Mouse (Mus musculus) T-helper 17 cell (primary cell): ENCODE measurements at regions not wholly inside any gene's neighbourhood (a gene's known extent, or its start where the extent isn't known, plus 50 kb on each side); places are given as distances from the start of the nearest gene placed in this dataset.

ENCODE experiments used
- in situ Hi-C, 2 experiments: fragments of 300-600 bp; cut with MboI, MseI; formaldehyde crosslinking; loops; 1 replicate in 1 of 2; 2 replicates in 1 of 2; pipeline ENCODE4 v1.15.1; 2025; ENCODE audit warnings: high pct_unique_total_duplicates in 2 of 2

DNA sequence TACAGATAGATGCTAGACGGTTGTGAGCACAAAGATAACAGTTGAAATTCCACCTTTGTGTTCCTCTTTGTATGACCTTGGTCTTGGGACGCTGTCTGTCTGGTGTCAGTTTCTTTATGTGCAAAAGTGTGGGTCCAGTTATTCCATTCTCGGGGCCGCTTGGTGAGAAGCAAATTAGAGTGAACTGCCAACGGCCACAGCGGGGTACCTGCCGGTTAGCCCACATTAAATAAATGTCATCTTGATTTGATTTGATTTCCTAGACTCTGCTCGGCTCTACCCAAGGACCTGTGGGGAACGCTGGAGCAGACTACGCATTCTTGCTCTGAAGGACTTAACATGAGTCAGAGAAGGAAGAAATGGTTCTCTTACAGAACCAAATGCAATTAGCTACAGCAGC lies 155.0 kb upstream of the Igsf21 start:
- in situ Hi-C loops: no loop called here

DNA sequence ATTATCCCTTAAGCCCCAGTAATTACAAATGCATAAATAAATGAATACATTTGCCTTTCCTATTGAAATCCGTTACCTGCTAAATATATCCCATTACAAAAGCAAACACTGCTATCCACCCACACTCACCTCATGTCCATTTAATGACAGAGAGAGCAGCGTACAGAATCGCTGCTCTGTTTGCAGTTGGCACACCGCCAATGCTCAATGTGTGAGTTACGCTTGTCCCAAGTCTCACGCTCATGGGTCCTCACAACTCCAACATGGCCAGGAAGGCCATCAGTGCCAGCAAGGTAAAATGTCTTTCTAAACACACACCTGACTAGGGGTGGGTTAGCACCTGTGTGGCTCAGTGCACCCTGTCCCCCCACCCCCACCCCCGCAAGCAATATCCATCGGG lies 150.0 kb upstream of the Igsf21 start:
- in situ Hi-C loops: no loop called here

DNA sequence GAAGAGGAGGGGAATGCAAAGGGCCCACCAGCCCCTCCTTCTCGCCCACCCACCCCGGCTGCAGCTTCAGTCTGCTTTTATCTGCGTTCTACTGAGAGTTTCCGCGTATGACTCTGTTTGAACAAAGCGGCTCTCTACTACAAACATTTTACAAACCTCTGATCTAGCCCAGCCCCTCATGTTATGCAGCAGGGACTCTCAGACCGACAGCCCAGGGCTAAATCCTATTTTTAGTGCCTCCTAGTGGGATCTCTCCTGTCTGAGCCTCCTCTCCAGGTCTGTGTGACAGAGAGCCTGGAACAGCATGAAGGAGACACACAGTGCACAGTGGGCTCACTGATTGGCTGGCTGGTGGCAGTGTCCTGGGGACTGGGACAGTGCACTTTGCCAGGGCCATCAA lies 145.7 kb upstream of the Igsf21 start:
- in situ Hi-C loops: no loop called here

DNA sequence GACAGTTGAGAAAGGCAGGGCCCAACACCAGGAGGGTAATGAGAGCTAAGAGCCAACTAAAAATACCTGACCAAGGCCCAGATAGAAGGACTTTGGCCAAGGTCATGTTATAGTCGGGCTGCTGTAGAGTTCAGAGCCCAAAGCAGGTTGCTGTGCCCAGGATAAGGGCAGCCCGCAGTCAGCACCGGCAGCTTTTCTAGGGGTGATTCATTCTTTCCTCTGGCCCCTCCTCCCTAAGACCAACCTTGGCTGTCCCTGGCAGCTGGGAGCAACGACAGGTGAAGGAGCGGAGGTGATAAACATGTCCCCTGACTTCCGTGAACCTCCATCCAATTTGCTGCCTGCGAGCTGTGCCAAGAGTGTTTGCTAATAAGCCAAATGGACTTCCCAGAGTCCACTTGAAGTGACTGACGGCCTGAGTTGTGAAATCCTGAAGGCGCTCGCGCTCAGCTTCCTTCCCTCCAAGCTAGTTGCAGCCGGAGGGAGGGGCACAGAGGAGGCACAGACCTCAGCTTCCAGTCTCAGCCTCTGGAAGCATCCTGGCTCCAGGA lies 144.2 kb upstream of the Igsf21 start:
- in situ Hi-C loops: no loop called here

DNA sequence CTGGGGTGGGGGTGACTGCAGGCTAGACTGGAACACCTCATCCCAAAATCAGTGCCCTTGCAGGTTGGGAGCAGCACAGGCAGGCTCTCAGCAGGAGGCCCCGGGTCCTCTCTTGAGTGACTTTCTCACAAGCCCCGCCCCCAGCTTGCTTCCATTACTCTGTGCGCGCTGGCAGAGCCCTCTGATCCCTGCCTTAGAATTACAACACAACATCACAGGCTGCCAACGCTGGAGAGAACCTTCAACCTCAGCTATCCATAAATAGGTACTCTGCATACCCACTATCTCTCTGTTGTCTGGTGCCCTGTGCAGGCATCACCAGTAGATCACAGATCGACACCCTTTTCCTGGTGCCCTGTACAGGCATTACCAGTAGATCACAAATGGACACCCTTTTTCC lies 139.1 kb upstream of the Igsf21 start:
- in situ Hi-C loops: no loop called here

DNA sequence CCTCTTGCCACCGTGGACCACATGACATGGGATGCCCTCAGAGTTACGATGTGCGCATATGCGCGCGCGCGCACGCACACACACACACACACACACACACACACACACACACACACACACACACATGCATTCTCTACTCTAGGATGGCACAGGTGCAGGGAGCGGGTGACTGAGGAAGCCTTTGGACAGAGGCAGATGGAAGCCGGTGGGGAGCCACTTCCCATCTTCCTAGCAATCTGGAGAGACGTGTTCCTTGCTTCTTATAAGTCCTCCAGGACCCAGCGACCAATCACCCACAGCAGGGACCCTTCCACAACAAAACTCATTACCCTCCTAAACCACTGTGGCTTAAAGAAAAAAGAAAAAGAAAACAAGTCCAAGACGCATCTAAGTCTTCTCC lies 138.6 kb upstream of the Igsf21 start:
- in situ Hi-C loops: no loop called here

DNA sequence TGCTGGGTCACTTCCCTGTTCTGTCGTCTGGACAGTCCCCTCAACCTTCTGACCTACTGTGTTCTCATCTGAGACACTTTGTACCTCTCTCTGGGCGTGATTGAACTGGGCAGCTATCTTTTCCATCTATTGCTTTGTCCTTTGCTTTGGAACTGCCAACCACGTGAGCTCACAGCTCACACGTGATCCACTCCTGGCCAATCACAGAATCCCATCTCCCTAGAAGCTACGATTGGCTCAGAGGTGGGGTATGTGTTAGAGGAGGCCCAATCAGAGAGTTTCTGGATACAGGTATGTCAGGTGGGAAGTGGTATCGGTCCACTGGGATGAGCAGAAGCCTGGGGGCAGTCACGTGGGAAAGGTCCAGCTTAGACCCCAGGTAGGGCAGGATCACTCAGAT lies 137.0 kb upstream of the Igsf21 start:
- in situ Hi-C loops: no loop called here

DNA sequence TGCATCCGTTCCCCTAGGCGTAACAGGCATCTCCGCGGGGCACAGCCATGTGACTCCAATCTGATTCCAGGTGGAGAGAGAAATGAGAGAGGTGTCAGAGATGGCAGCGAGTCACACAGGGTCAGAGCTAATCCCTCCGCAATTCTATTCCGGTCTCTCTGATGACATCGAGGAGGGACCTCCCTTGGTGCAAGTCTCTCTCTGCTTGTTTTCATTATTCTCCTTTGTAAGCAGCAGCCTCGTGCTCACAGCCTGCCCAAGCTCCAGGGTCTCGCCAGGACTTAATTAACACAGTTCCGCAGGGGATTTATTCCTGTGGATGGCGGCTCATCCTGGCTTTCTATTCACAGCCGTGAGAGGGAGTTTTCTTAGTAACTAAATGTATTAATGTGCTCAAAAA lies 134.1 kb upstream of the Igsf21 start:
- in situ Hi-C loops: no loop called here

DNA sequence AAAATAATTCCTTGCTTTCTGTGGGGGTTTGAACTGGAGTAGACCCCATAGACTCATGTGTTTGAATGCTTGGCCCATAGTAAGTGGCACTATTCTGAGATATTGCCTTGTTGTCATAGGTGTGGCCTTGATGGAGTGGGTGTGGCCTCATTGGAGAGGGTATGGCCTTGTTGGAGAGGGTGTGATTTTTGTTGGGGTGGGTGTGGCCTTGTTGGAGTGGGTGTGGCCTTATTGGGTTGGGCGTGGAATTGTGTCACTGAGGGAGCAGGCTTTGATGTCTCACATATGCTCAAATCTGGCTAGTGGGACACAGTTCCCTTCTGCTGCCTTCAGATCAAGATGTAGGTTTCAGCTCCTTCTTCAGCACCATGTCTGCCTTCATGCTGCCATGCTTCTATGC lies 131.4 kb upstream of the Igsf21 start:
- in situ Hi-C loops: no loop called here

DNA sequence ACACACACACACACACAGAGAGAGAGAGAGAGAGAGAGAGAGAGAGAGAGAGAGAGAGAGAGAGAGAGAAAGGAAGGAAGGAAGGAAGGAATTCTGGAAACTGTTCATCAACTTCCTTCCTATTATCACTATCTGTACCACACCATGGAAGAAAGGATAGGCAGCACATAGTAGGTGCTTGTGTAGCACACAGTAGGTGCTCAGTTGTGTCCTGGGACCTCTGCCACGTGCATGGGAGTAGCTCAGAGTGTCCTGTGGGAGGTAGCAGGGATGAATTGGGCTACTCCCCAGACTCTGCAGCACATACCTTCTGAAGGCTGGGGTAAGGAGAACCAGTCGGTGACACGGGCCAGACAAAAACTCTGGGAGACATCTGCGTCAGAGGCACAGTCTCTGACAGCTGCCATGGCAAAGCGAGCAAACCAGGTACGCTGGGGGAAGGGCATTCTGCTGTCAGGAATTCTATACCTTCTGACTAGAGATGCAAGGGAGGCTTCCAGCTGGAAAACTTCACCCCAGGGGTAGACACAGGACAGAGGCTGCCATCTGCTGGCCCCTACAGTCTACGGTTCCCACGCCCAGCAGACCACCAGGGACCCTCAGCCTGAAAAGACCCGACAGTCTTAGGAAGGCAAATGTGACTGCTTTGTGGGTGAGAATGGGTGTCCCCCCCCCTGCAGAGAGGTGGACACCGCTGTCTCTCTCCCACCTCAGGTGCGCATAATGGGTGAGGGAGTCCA lies 126.2 kb upstream of the Igsf21 start:
- in situ Hi-C loops: no loop called here

DNA sequence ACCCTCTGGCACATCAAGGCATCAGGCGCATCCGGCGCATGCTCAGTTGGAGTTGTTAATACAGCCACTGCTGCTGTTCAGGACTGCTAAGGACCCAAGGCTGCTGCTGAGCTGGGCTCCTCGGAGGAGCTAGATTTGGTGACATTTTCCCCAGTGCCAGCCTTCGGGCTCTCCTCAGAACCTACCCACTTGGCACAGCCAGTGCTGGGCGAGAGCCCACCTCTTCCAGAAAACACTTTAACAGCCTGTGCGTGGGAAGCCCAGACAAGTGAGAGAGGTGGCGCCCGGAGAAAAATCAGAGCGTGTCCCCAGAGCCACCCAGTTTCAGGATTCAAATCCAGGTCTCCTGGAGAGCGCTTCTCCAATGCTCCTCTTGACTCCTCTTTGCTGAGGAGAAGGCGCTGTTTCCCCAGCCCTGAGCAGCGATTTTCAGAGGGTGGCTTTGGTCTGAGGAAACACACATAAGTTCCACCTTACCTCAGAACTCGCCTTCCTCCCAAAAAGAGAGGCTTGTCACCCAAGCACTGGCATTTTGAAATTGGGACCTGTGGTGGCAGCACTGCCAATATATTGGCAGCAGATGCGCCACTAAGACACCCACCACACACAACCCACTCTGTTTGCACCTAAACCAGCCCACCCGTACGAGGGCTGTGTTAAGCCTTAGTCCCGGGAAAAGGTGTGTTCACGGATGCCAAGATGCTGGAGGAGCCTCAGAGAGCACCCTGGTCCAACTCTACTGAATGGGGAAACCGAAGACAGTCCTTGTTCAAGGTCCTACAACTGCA lies 125.0 kb upstream of the Igsf21 start:
- in situ Hi-C loops: no loop called here

DNA sequence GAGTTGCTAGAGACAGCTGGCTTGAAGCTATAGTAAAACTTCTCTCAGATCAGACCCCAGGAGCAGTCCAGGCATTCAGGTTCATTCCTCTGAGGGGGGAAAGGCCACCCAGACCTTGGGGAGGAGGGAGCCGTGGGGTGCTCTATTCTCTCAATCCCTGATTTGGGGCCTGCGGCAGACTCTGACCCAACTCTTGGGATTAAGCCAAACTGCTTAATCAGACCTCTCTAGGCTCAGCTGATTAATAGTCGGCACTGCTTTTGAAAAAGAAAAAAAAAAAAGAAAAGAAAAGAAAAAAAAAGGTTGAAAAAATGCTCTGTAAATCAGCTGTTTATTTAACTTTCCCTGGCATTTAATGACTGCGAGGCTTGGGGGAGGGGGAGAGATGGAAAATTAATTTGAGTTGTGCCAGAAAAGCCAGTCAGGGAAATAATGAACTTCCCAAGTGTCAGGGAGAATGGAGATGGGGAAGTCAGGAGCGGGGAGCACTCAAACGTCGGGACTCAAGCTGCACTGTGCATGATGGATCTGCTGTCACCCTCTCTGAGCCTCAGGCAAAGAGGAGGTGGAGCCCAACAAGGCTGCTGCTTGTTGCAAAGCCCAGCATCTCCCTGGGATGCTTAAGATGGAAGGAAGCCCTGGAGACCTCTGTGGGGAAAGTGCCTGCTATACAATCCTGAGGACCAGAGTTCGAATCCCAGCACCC lies 120.5 kb upstream of the Igsf21 start:
- in situ Hi-C loops: no loop called here

DNA sequence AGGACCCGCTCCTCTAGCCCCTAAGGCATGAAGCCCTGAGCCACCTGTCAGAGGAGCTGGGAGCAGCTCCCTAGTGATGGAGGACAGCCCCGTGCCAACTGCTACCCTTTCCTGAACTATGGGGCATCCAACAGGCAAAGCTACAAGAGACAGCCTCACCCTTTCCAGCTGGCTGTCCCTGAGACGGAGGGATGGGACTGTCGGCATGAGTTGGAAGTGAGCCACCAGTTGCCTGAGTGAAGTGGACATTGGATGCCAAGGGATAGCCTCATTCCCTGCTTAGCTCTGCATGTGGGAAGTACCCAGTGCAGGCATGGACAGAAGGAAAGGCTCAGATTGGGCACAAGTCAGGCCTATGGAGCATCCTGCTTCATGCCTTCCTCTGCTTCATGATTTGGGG lies 112.3 kb upstream of the Igsf21 start:
- in situ Hi-C loops: no loop called here

DNA sequence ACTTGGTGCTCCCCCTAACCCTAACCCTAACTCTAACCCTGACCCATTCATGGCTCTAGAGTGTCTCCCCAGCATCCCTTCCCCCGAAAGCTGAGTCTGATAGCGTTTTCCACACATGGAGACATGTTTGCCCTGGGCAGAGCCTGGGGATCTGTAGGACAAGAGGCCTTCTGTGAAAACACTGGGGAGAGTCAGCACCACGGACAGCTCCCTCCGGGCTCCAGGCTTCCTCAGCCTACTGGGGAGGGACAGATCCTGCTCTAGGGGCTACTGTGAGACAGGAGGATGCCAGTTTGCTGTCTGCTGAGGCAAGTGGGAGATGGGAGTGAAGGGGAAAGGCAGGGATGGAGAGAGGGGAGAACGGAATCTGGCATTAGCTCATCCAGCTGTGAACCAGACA lies 111.5 kb upstream of the Igsf21 start:
- in situ Hi-C loops: no loop called here

DNA sequence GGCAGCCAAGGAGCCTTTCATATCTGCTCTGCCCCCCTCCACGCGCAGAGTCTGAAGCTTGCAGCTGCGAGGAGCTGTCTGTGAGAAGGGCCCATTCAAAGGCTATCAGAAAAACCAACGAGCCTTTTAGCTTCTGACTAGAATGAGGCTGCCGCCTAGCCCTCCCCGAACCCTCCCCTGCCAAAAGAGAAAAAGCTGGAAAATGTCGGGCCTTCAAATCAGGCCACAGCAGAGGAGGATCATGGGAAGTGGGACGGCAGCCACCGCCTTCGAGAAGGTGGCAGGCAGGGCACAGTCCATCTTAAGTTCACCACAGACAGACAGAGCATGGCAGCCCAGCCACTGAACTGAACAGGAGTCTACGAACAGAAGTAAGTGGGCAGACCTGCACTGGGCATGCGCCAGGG lies 108.6 kb upstream of the Igsf21 start:
- in situ Hi-C loops: no loop called here

DNA sequence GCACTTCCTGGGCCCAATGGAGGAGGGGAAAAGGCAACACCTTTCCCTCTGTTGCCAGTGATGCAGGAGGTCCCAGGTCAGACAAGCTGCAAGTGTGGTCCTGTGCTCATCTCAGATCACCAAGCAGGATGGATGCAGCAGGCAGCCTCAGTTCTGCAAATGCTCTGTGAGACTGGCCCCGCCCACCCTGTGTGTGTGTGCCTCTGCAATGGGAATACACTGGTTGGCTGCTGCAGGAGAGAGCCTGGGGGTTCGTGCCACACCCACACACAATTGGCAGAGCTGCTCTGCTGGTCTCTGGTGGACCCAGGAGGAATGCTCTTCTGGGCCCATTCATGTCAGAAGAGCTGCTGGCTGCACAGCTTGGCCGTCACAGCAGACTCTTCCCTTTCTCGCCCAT lies 102.2 kb upstream of the Igsf21 start:
- in situ Hi-C loops: no loop called here

DNA sequence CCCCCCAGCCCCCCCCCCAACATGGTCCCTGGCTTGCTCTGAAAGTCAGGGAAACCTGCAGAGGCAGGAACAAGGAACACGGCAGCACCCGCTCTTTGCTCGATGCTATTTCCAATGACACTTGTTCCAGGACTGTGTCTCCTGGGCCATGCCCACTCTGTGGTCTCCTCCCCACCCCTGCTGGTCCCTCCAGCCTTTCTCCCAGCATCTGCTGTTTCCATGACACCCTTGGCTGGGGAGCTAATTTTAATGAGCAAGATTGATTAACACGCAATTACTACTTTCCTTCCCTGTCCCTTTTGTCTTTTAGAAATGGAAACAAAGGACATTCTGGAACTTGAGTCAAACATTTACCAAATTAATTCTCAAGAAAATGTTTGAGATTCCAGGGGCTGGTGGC lies 83.6 kb upstream of the Igsf21 start:
- in situ Hi-C loops: no loop called here

DNA sequence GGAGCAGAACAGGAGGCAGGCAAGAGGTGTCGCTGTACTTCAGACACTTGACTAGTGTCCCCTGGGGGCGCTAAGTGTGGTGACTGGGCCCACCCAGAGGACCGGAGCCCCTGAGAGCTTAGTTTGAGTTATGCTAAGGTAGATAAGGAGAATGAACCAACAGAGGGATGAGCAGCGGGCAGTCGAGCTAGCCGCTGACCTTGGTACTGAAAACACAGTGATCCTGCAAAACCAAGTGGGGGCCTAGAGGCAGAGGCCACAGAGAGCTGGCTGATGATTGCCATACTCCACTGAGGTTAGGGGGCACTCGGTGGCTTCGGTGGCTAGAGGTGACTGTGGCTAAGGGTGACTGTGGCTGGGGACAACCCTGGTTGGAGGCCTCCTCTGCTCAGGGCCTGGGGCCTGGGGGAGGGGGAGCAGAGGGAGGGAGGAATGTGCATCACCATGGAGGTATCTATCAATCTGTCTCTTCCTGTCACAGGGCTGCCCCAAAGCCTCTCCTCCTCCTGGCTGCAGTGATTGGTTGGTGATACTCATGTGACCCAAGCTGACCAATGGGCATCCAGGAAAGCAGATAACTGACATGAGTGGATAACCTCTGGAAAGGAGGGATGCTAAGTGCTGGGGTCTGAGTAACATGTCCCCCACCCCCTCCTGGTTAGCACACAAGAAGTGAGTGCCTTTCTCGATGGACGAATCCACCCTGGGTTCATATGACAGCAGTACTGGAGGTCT lies 80.3 kb upstream of the Igsf21 start:
- in situ Hi-C loops: no loop called here

DNA sequence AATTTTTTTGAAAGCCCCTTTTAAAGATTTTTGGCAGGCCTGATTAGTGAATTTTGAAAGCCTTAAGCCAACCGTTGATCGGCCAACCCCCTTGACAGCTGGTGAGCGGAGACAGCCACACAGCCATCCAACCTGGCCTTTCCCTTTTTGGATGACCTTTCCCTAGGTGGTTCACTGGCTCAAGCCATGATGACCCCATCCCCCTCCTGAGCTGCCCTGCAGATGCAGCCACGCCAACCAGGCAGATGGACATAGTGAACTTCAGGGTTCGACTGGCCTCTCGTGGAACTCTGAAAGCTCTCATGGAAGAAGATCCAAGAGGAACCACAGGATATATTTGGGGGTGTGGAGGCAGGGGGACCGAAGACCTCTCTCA lies 79.1 kb upstream of the Igsf21 start:
- in situ Hi-C loops: no loop called here

DNA sequence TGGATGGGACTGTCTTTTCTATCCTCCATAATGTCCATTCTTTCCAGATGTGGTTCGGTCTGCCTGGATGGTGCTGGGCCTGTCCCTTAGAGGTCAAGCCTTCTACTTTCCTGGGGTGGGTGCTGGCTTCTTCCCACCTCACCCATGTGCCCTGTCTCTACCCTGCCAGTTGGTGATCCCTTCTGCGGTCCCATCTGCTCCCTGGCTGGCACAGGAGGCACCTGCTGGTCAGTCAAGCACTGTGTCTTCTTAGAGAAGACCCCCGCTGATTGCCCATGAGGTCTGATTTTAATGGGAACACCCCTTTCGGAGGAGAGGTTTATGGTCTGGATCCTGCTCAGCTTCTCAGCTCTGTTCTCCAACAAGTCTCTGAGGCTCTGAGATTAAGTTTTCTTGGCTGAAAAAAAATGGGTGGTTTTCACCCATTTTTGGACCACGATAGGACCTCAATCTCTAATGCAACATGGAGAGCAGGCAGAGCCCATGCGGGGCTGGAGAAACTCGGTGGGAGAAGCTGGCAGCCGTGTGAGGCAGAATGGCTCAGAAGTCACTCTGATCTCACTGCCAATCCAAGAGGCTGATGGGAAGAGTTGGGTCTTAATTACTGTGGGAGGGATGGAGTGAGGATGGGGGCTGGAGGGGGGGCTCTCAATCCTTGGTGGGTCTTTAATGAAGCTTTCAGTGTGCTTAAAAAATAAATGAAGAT lies 78.5 kb upstream of the Igsf21 start:
- in situ Hi-C loops: loop anchor here in 1 of 2 experiments (5.0 kb wide), 1 partner anchor 108 kb away; no protein-coding TSS in a partner anchor
